Comparison of ENCODE assay signal across 8 mouse cellular contexts in the genomic region with DNA sequence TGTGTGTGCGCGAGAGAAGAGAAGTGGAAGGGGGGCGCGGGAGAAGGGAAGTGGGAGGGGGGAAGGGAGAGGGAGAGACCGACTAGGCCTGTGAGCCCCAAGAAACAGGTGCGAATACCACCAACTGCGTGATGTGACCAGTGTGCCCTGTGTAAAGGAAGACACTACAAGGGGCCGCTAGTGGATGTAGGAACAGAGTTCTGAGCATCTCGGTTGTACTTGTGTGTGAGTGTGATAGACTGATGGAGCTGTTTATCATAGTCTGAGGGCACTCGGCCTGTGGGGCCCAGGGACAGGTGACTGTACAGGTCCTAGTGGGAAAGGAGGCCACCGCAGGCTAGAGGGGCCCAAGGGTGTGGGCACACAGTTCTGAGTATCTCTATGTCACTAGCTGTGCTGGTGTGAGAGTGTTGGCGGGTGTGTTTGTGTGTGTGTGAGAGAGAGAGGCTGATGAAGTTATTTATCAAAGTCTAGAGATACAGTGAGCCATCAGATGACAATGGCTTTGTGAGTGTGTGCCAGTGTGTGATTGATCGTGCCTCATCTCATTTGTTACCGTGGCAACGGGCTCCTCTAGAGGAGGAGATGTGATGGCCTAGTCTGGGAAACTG. TPM values are rescaled to one million over a fixed set of nuclear protein-coding genes. Genes with fewer than 3 reads are reported as not detected.
DNase-seq lines count a peak whose midpoint lies in the region; ATAC-seq and TF ChIP-seq lines count a peak whose summit lies in the region.

No protein-coding gene starts in this region.

- 32% methylated on average over 15 of the region's 15 CpGs for WGBS in embryonic facial prominence, embryonic 15.5 days
- 24% methylated on average over 15 of the region's 15 CpGs for WGBS in kidney, postnatal 0 days
- WGBS in macrophage (ENCODE audit: missing documents): 41% methylated on average over 15 of the region's 15 CpGs
- 41% methylated on average over 15 of the region's 15 CpGs for WGBS in small intestine, adult 2 months

- H3K4me3 ChIP-seq in embryonic facial prominence, embryonic 15.5 days (replicated peaks): peak overlapping the region; percentile 56
- H3K4me3 ChIP-seq in kidney, postnatal 0 days (replicated peaks; ENCODE audit: low read depth, low read length): peak overlapping the region; percentile 50
- H3K4me3 ChIP-seq in macrophage (ENCODE audit: inconsistent target): peak overlapping the region; percentile 44
- peak overlapping the region; percentile 73 for H3K4me3 ChIP-seq in small intestine, adult 2 months (ENCODE audit: low read depth, low read length)

- H3K79me2 ChIP-seq in macrophage (ENCODE audit: inconsistent target): no peaks in the 10 kb centered on the region

- peak; percentile 3; the same call in 1 of the 2 replicates for ATAC-seq in embryonic facial prominence, embryonic 15.5 days (ENCODE audit: insufficient number of reproducible peaks, low FRiP score, low TSS enrichment, low read depth)
- ATAC-seq in kidney, postnatal 0 days (replicated peaks; ENCODE audit: low FRiP score, low read depth): no peak
- ATAC-seq in activated CD4-positive, CD25-positive, alpha-beta regulatory T cell, adult 4 months: no peak

- no peak for TF ChIP-seq CTCF in kidney, postnatal 0 days (IDR thresholded peaks at IDR 0.05; ENCODE audit: low read depth)
- TF ChIP-seq CTCF in small intestine, adult 2 months (IDR thresholded peaks at IDR 0.05; ENCODE audit: extremely low read depth, insufficient read length, insufficient replicate concordance, low read depth, low read length): no peak

- no peaks in the 10 kb centered on the region for H3K36me3 ChIP-seq in embryonic facial prominence, embryonic 15.5 days
- no peaks in the 10 kb centered on the region for H3K36me3 ChIP-seq in kidney, postnatal 0 days (ENCODE audit: insufficient read depth, low read length)
- H3K36me3 ChIP-seq in macrophage (ENCODE audit: inconsistent target): no peaks in the 10 kb centered on the region
- H3K36me3 ChIP-seq in small intestine, adult 2 months (ENCODE audit: control insufficient read depth, insufficient read depth, low read length): no peaks in the 10 kb centered on the region

- H3K27ac ChIP-seq in embryonic facial prominence, embryonic 15.5 days (replicated peaks): peak overlapping the region; percentile 73; the same call in 1 of the 2 replicates
- no peak overlapping the region for H3K27ac ChIP-seq in kidney, postnatal 0 days
- no peak overlapping the region for H3K27ac ChIP-seq in macrophage
- no peak overlapping the region for H3K27ac ChIP-seq in small intestine, adult 2 months (ENCODE audit: insufficient read depth, low read depth, low read length)

- peak overlapping the region; percentile 28 for H3K9ac ChIP-seq in embryonic facial prominence, embryonic 15.5 days
- H3K9ac ChIP-seq in kidney, postnatal 0 days (ENCODE audit: low read depth, low read length): peak overlapping the region; percentile 49

- no peak for TF ChIP-seq POLR2A in small intestine, adult 2 months (IDR thresholded peaks at IDR 0.05; ENCODE audit: low read depth, low read length)

- peaks cover 13% of the 10 kb centered on the region for H3K4me1 ChIP-seq in embryonic facial prominence, embryonic 15.5 days
- H3K4me1 ChIP-seq in kidney, postnatal 0 days (replicated peaks; ENCODE audit: insufficient read depth, low read length): peaks cover 5% of the 10 kb centered on the region; the same call in 1 of the 2 replicates
- H3K4me1 ChIP-seq in small intestine, adult 2 months (ENCODE audit: control insufficient read depth, insufficient read depth, insufficient read length, low read length): peaks cover 3% of the 10 kb centered on the region; the same call in 1 of the 2 replicates

- DNase-seq in kidney, adult 11 months: peak; percentile 8
- no peak for DNase-seq in kidney, postnatal 14 days
- DNase-seq in adrenal gland, postnatal 14 days: peak; percentile 15
- peak; percentile 1 for DNase-seq in kidney, postnatal 0 days (ENCODE audit: low spot score)

- no peaks in the 10 kb centered on the region for H3K27me3 ChIP-seq in embryonic facial prominence, embryonic 15.5 days
- no peaks in the 10 kb centered on the region for H3K27me3 ChIP-seq in kidney, postnatal 0 days (ENCODE audit: insufficient read depth, low read length)
- no peaks in the 10 kb centered on the region for H3K27me3 ChIP-seq in small intestine, adult 2 months (ENCODE audit: control insufficient read depth, insufficient read depth, low read length)

- no peaks in the 10 kb centered on the region for H3K9me3 ChIP-seq in embryonic facial prominence, embryonic 15.5 days (replicated peaks)
- no peaks in the 10 kb centered on the region for H3K9me3 ChIP-seq in kidney, postnatal 0 days (replicated peaks; ENCODE audit: low read length)

- H3K4me2 ChIP-seq in embryonic facial prominence, embryonic 15.5 days (replicated peaks): peak overlapping the region; percentile 65
- H3K4me2 ChIP-seq in kidney, postnatal 0 days (ENCODE audit: low read length): peak overlapping the region; percentile 72

RNA-seq across cellular contexts. Expression of a gene that starts 0.6 kb away (rescaled TPM):
- 7.1 and 7.2 TPM in 2 replicates for total RNA-seq in adrenal gland, postnatal 14 days (2021)
- polyA plus RNA-seq in embryonic facial prominence, embryonic 15.5 days (2015; fragmentation: Nextera tagmentation; extraction: Ambion mirVana): 11.5 and 11.6 TPM in 2 replicates
- polyA plus RNA-seq in kidney, postnatal 0 days (2015; fragmentation: Nextera tagmentation; extraction: Ambion mirVana): 4.8 and 4.9 TPM in 2 replicates
- total RNA-seq in macrophage (2018; cell fraction: chromatin; rRNA removed): 10 to 100 TPM in 7 of 26 experiments, 1 to 10 TPM in 13, under 1 TPM in 5, not detected in 1; 0.51 to 36.9 (median 3.3) TPM
- 1 to 10 TPM in 12 of 26 experiments, under 1 TPM in 14; 0.26 to 3.8 (median 0.94) TPM for total RNA-seq in macrophage (2018; cell fraction: cytosol; rRNA removed)
- total RNA-seq in macrophage (2018; cell fraction: nucleus; rRNA removed): 10 to 100 TPM in 3 of 26 experiments, 1 to 10 TPM in 14, under 1 TPM in 9; 0.24 to 17.0 (median 1.8) TPM
- 1.4 to 1.9 TPM (median 1.7 TPM) in 3 replicates for polyA plus RNA-seq in macrophage (2018)
- 0.10 TPM in 2 replicates for polyA plus RNA-seq in small intestine, adult 2 months (2012; rRNA removed)
- 1 to 10 TPM; 4.1 to 4.6 TPM for polyA plus RNA-seq in activated CD4-positive, CD25-positive, alpha-beta regulatory T cell, adult 4 months (2017; shearing (Covaris generic))

RNA-seq across cellular contexts. Expression of a gene that starts 34.5 kb away (rescaled TPM):
- total RNA-seq in adrenal gland, postnatal 14 days (2021): not detected in 2 replicates
- polyA plus RNA-seq in embryonic facial prominence, embryonic 15.5 days (2015; fragmentation: Nextera tagmentation; extraction: Ambion mirVana): not detected in 2 replicates
- polyA plus RNA-seq in kidney, postnatal 0 days (2015; fragmentation: Nextera tagmentation; extraction: Ambion mirVana): not detected in 2 replicates
- not detected for total RNA-seq in macrophage (2018; cell fraction: chromatin; rRNA removed)
- not detected for total RNA-seq in macrophage (2018; cell fraction: cytosol; rRNA removed)
- total RNA-seq in macrophage (2018; cell fraction: nucleus; rRNA removed): not detected
- polyA plus RNA-seq in macrophage (2018): not detected in 3 replicates
- not detected in 2 replicates for polyA plus RNA-seq in small intestine, adult 2 months (2012; rRNA removed)
- not detected for polyA plus RNA-seq in activated CD4-positive, CD25-positive, alpha-beta regulatory T cell, adult 4 months (2017; shearing (Covaris generic))

RNA-seq across cellular contexts. Expression of a gene that starts 44.1 kb away (rescaled TPM):
- total RNA-seq in adrenal gland, postnatal 14 days (2021): 3.1 and 3.4 TPM in 2 replicates
- 5.9 and 6.2 TPM in 2 replicates for polyA plus RNA-seq in embryonic facial prominence, embryonic 15.5 days (2015; fragmentation: Nextera tagmentation; extraction: Ambion mirVana)
- polyA plus RNA-seq in kidney, postnatal 0 days (2015; fragmentation: Nextera tagmentation; extraction: Ambion mirVana): 3.2 and 4.2 TPM in 2 replicates
- 10 to 100 TPM in 1 of 26 experiments, 1 to 10 TPM in 25; 1.1 to 11.1 (median 4.2) TPM for total RNA-seq in macrophage (2018; cell fraction: chromatin; rRNA removed)
- 1 to 10 TPM in 20 of 26 experiments, under 1 TPM in 6; 0.19 to 3.4 (median 1.4) TPM for total RNA-seq in macrophage (2018; cell fraction: cytosol; rRNA removed)
- 1 to 10 TPM; 1.2 to 9.6 (median 2.9) TPM for total RNA-seq in macrophage (2018; cell fraction: nucleus; rRNA removed)
- polyA plus RNA-seq in macrophage (2018): 1.3 to 3.0 TPM (median 1.3 TPM) in 3 replicates
- 0.25 and 0.48 TPM in 2 replicates for polyA plus RNA-seq in small intestine, adult 2 months (2012; rRNA removed)
- 1 to 10 TPM in 1 of 2 experiments, not detected in 1; 1.1 TPM for polyA plus RNA-seq in activated CD4-positive, CD25-positive, alpha-beta regulatory T cell, adult 4 months (2017; shearing (Covaris generic))

RNA-seq across cellular contexts. Expression of a gene that starts 56.5 kb away (rescaled TPM):
- 0.48 and 0.71 TPM in 2 replicates for total RNA-seq in adrenal gland, postnatal 14 days (2021)
- 1.8 and 1.9 TPM in 2 replicates for polyA plus RNA-seq in embryonic facial prominence, embryonic 15.5 days (2015; fragmentation: Nextera tagmentation; extraction: Ambion mirVana)
- 0.39 and 0.64 TPM in 2 replicates for polyA plus RNA-seq in kidney, postnatal 0 days (2015; fragmentation: Nextera tagmentation; extraction: Ambion mirVana)
- total RNA-seq in macrophage (2018; cell fraction: chromatin; rRNA removed): under 1 TPM in 1 of 26 experiments, not detected in 25; 0.31 TPM
- under 1 TPM in 1 of 26 experiments, not detected in 25; 0.05 TPM for total RNA-seq in macrophage (2018; cell fraction: cytosol; rRNA removed)
- total RNA-seq in macrophage (2018; cell fraction: nucleus; rRNA removed): under 1 TPM in 2 of 26 experiments, not detected in 24; 0.21 to 0.34 TPM
- 0.07 TPM in 1 of 3 replicates, not detected in the others for polyA plus RNA-seq in macrophage (2018)
- not detected in 2 replicates for polyA plus RNA-seq in small intestine, adult 2 months (2012; rRNA removed)
- under 1 TPM; 0.24 to 0.31 TPM for polyA plus RNA-seq in activated CD4-positive, CD25-positive, alpha-beta regulatory T cell, adult 4 months (2017; shearing (Covaris generic))
